Mouse (Mus musculus): ENCODE data around the gene Smad3. TPM values are rescaled to one million over a fixed set of nuclear protein-coding genes. Genes with fewer than 3 reads are reported as not detected.

The Smad3 gene
- total and polyA plus RNA-seq, 3 experiments = 0.81 to 1.5 (median 1.2) TPM

GRCm38 (mm10) chr9:63760783-63761182 is 3.0 kb upstream of the Smad3 start:
- in situ Hi-C loops (cut with MboI; ENCODE audit: low pct_ligation_motif_present, low pct_unique_long_range_greater_than_20kb, low sequenced_read_pairs) = no loop called here
- DNase-seq (ENCODE audit: extremely low read depth) = no peak
- Histone ChIP-seq H3K4me2 (ENCODE audit: insufficient read depth, low read depth, poor library complexity, severe bottlenecking) (no peak overlapping the region), H3K36me3 (replicated peaks in 1 of 2; ENCODE audit: control insufficient read depth in 1 of 2, insufficient read depth in 1 of 2, low read length in 1 of 2) (no peaks in the 10 kb centered on the region), H3K27me3 (replicated peaks) (peaks cover 34% of the 10 kb centered on the region), H3K27ac (ENCODE audit: insufficient read depth, low read depth) (no peak overlapping the region), H3K79me2 (replicated peaks; ENCODE audit: control insufficient read depth, extremely low read depth, insufficient read depth, poor library complexity, severe bottlenecking) (no peaks in the 10 kb centered on the region), H3K9me3 (replicated peaks; ENCODE audit: low read length) (peaks cover 15% of the 10 kb centered on the region), H3K9ac (ENCODE audit: insufficient read depth, low read depth) (no peak overlapping the region), H3K4me3 (replicated peaks in 1 of 3; ENCODE audit: low read depth in 2 of 3, low read length in 2 of 3, poor library complexity in 1 of 3) (no peak overlapping the region), H3K4me1 (ENCODE audit: control insufficient read depth in 1 of 2, insufficient read depth in 2 of 2) (peaks cover 2 to 33% of the 10 kb centered on the region in 2 experiments; a peak in 2 of 4 replicates)
- TF ChIP-seq SIN3A (IDR thresholded peaks at IDR 0.05; ENCODE audit: low read length) = no peak
- no peak for TF ChIP-seq RCOR1 (conservative IDR thresholded peaks at IDR 0.05; ENCODE audit: low read depth, low read length)
- no peak for TF ChIP-seq BHLHE40 (IDR thresholded peaks at IDR 0.05; ENCODE audit: low read depth, low read length)
- no peak for TF ChIP-seq NELFE (IDR thresholded peaks at IDR 0.05; ENCODE audit: low read depth, low read length)
- no peak for TF ChIP-seq KAT2A (IDR thresholded peaks at IDR 0.05; ENCODE audit: insufficient replicate concordance, low read length)
- no peak for TF ChIP-seq USF1 (IDR thresholded peaks at IDR 0.05; ENCODE audit: low read depth, low read length)
- no peak for TF ChIP-seq NRF1 (IDR thresholded peaks at IDR 0.05; ENCODE audit: low read depth, low read length)
- TF ChIP-seq SMC3 (IDR thresholded peaks at IDR 0.05; ENCODE audit: low read depth, low read length) = no peak
- TF ChIP-seq MYC (IDR thresholded peaks at IDR 0.05; ENCODE audit: low read depth, low read length) = no peak
- TF ChIP-seq RAD21 (IDR thresholded peaks at IDR 0.05; ENCODE audit: low read depth, low read length) = no peak
- no peak for TF ChIP-seq MAZ (IDR thresholded peaks at IDR 0.05; ENCODE audit: low read depth, low read length)
- no peak for TF ChIP-seq MXI1 (IDR thresholded peaks at IDR 0.05; ENCODE audit: low read depth, low read length)
- no peak for TF ChIP-seq JUN (IDR thresholded peaks at IDR 0.05; ENCODE audit: insufficient read depth, low read depth, low read length)
- dilution Hi-C loops (cut with MboI; ENCODE audit: extremely low pct_ligation_motif_present, extremely low pct_unique_long_range_greater_than_20kb, low sequenced_read_pairs) = no loop called here

- no peak overlapping the region for H3K27ac ChIP-seq (ENCODE audit: insufficient read depth, low read depth)
- no peak for DNase-seq (ENCODE audit: extremely low read depth)
- TF ChIP-seq POLR2A (IDR thresholded peaks at IDR 0.05; ENCODE audit: low read depth, low read length) (no peak), MAFK (IDR thresholded peaks at IDR 0.05; ENCODE audit: insufficient replicate concordance, low read length) (no peak), JUND (conservative IDR thresholded peaks at IDR 0.05; ENCODE audit: low read depth, low read length) (no peak), ZNF384 (IDR thresholded peaks at IDR 0.05; ENCODE audit: low read depth, low read length) (no peak), EP300 (IDR thresholded peaks at IDR 0.05; ENCODE audit: low read length) (no peak), SMC3 (IDR thresholded peaks at IDR 0.05; ENCODE audit: low read depth, low read length) (no peak), KAT2A (IDR thresholded peaks at IDR 0.05; ENCODE audit: insufficient replicate concordance, low read length) (no peak), HCFC1 (IDR thresholded peaks at IDR 0.05; ENCODE audit: low read depth, low read length) (no peak), RCOR1 (conservative IDR thresholded peaks at IDR 0.05; ENCODE audit: low read depth, low read length) (no peak), MAX (IDR thresholded peaks at IDR 0.05; ENCODE audit: low read length) (no peak), ZMIZ1 (IDR thresholded peaks at IDR 0.05; ENCODE audit: low read depth, low read length) (no peak), POLR2AphosphoS2 (IDR thresholded peaks at IDR 0.05; ENCODE audit: low read depth, low read length) (no peak), USF2 (conservative IDR thresholded peaks at IDR 0.05; ENCODE audit: low read depth, low read length) (no peak), TBP (conservative IDR thresholded peaks at IDR 0.05; ENCODE audit: low read depth, low read length) (no peak), TCF12 (IDR thresholded peaks at IDR 0.05; ENCODE audit: low read depth, low read length) (no peak), BHLHE40 (IDR thresholded peaks at IDR 0.05; ENCODE audit: low read depth, low read length) (no peak), NELFE (IDR thresholded peaks at IDR 0.05; ENCODE audit: low read depth, low read length) (no peak), JUN (IDR thresholded peaks at IDR 0.05; ENCODE audit: insufficient read depth, low read depth, low read length) (no peak)
- peaks cover 40% of the 10 kb centered on the region for H3K27me3 ChIP-seq (replicated peaks)
- no peak overlapping the region for H3K4me2 ChIP-seq (ENCODE audit: insufficient read depth, low read depth, poor library complexity, severe bottlenecking)
- dilution Hi-C loops (cut with MboI; ENCODE audit: extremely low pct_ligation_motif_present, extremely low pct_unique_long_range_greater_than_20kb, low sequenced_read_pairs) (no loop called here), in situ Hi-C loops (cut with MboI; ENCODE audit: low pct_ligation_motif_present, low pct_unique_long_range_greater_than_20kb, low sequenced_read_pairs) (no loop called here)
- peaks cover 2 to 35% of the 10 kb centered on the region in 2 experiments; a peak in 3 of 4 replicates for H3K4me1 ChIP-seq (ENCODE audit: control insufficient read depth in 1 of 2, insufficient read depth in 2 of 2)
- H3K9ac ChIP-seq (ENCODE audit: insufficient read depth, low read depth) = no peak overlapping the region
- H3K9me3 ChIP-seq (replicated peaks; ENCODE audit: low read length) = peaks cover 15% of the 10 kb centered on the region
- no peaks in the 10 kb centered on the region for H3K79me2 ChIP-seq (replicated peaks; ENCODE audit: control insufficient read depth, extremely low read depth, insufficient read depth, poor library complexity, severe bottlenecking)
- no peak overlapping the region for H3K4me3 ChIP-seq (replicated peaks in 1 of 3; ENCODE audit: low read depth in 2 of 3, low read length in 2 of 3, poor library complexity in 1 of 3)
- H3K36me3 ChIP-seq (replicated peaks in 1 of 2; ENCODE audit: control insufficient read depth in 1 of 2, insufficient read depth in 1 of 2, low read length in 1 of 2) = no peaks in the 10 kb centered on the region
Measured at GRCm38 (mm10) chr9:63759973-63760722, 2.4 kb upstream of the Smad3 start.

All from CH12.LX (cell line).